Mouse (Mus musculus) heart, embryonic 13.5 days (tissue): ENCODE measurements around the gene Pik3cd. TPM values are rescaled to one million over a fixed set of nuclear protein-coding genes. Genes with fewer than 3 reads are reported as not detected.

Experiments used
- ATAC-seq: fragments of 200-750 bp; cut with Nextera tagmentation; 2 replicates; pipeline ENCODE4 v1.8.0; 2017; ENCODE audit warnings: moderate TSS enrichment; ENCODE audit not compliant: insufficient number of reproducible peaks, low FRiP score, low TSS enrichment; ENCODE audit errors: extremely low read depth
- H3K27ac ChIP-seq: fragments of 300-500 bp; sonication (generic); replicated peaks from 2 replicates; pipeline ENCODE4 v1.5.1; 2015; ENCODE audit warnings: moderate library complexity, mild to moderate bottlenecking, inconsistent platforms
- H3K27me3 ChIP-seq: fragments of 300-500 bp; sonication (generic); replicated peaks from 2 replicates; pipeline ENCODE4 v1.6.1; 2015; ENCODE audit warnings: mild to moderate bottlenecking, inconsistent platforms
- H3K36me3 ChIP-seq: fragments of 300-500 bp; sonication (generic); 2 replicates; pipeline ENCODE4 v1.6.1; 2015; ENCODE audit warnings: mild to moderate bottlenecking, inconsistent platforms
- H3K4me1 ChIP-seq: fragments of 300-500 bp; sonication (generic); 2 replicates; pipeline ENCODE4 v1.6.1; 2015; ENCODE audit warnings: inconsistent platforms
- H3K4me2 ChIP-seq: fragments of 300-500 bp; sonication (generic); 2 replicates; pipeline ENCODE4 v1.6.1; 2015; ENCODE audit warnings: inconsistent platforms, mild to moderate bottlenecking, moderate library complexity
- H3K4me3 ChIP-seq: fragments of 300-500 bp; sonication (generic); 2 replicates; pipeline ENCODE4 v1.5.1; 2015; ENCODE audit warnings: moderate library complexity, mild to moderate bottlenecking, inconsistent platforms
- H3K9ac ChIP-seq: fragments of 300-500 bp; sonication (generic); 2 replicates; pipeline ENCODE4 v1.6.1; 2015; ENCODE audit warnings: inconsistent platforms, mild to moderate bottlenecking, moderate library complexity
- H3K9me3 ChIP-seq: fragments of 300-500 bp; sonication (generic); 2 replicates; pipeline ENCODE4 v1.6.1; 2016; ENCODE audit warnings: inconsistent platforms
- WGBS: fragments of 180-500 bp; shearing (Covaris S2); methylation state at CpG from one replicate; pipeline ENCODE4 v1.1.7; 2015; ENCODE audit warnings: mixed read lengths; 5-methylcytosine and 5-hydroxymethylcytosine counted together
- polyA plus RNA-seq: library from polyadenylated mRNA; unstranded; fragments of >200 nt; fragmentation: Nextera tagmentation; extraction: Ambion mirVana; gene quantifications from 2 replicates; pipeline ENCODE4 v1.2.1, GENCODE M21; 2015

Pik3cd gene
- polyA plus RNA-seq, 1 experiment from 2014 or later: 3.0 TPM

DNA sequence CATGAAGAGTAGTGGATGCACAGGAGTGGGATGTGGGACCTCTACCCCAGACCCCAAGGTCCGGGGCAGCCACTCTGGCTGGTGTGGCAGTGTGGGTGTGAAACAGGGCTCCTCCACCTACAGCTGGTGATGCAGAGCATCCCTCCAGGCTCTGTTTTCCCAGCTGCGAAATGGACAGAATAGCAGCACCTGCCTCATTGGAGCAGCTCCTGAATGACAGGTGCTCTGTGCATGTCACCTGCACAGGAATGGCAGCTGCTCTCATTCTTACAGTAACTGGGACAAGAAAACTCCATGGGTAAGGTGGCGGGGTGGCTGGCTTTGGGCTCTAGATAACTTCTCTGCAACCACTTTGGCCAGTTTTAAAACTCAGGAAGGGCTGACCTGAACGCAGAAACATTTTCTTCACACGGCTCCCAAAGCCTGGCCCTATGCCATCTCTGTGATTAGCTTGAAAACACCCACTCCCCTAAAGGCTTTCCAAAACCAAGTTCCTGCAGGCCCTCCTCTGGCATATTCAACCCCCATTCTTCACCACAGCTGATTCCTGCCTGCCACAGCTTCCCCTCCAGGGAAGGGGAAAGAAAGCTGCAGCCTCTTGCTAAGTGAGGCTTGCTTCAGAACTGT lies 33.4 kb upstream of the Pik3cd start:
- peak overlapping the region; percentile 65 for H3K9ac ChIP-seq
- H3K36me3 ChIP-seq: peaks cover 11% of the 10 kb centered on the region
- H3K4me1 ChIP-seq: peaks cover 66% of the 10 kb centered on the region
- H3K27me3 ChIP-seq: no peaks in the 10 kb centered on the region
- H3K27ac ChIP-seq: peak overlapping the region; percentile 45
- 70% methylated on average over 5 of the region's 5 CpGs for WGBS
- no peak for ATAC-seq
- peak overlapping the region; percentile 91; the same call in 1 of the 2 replicates for H3K4me3 ChIP-seq
- no peaks in the 10 kb centered on the region for H3K9me3 ChIP-seq
- peak overlapping the region; percentile 97 for H3K4me2 ChIP-seq

DNA sequence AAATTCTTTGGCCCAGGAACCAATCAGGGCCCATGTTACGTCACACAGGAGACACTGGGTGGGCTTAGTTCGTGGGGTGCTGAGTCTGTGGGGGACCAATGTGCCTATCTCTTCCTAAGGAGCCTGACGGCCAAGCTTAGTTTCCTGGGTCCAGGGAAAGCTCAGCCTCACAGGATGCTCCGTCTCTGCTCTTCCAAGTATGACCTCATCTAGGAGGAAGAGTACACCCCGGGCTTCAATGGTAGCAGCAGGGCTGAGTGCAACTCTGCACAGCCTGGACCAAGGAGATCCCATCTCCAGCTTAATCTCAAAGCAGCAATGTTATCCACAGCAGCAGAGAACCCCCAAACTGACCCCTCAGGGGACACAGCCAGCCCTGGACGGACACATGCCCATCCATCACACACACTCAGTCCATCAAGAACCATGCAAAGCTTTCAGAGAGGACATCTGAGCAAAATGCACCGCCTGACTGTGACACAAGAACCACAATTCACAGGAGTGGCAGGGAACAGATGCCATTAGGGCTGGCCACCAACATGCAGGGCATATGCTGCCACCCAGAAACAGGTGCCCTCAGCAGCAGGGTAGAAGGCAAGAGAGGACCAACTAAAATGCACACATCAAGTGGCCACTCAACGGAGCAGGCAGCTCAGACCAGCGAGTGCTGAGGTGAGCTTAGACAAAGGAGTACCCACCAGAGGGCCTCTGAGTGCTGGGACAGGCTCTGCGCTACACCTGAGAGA lies 32.5 kb upstream of the Pik3cd start:
- no peak overlapping the region for H3K4me3 ChIP-seq
- WGBS: 72% methylated on average over 10 of the region's 10 CpGs
- H3K36me3 ChIP-seq: peaks cover 19% of the 10 kb centered on the region
- peak overlapping the region; percentile 65 for H3K9ac ChIP-seq
- H3K9me3 ChIP-seq: no peaks in the 10 kb centered on the region
- no peak overlapping the region for H3K27ac ChIP-seq
- H3K27me3 ChIP-seq: no peaks in the 10 kb centered on the region
- ATAC-seq: no peak
- peak overlapping the region; percentile 97; the same call in 1 of the 2 replicates for H3K4me2 ChIP-seq
- peaks cover 68% of the 10 kb centered on the region for H3K4me1 ChIP-seq

DNA sequence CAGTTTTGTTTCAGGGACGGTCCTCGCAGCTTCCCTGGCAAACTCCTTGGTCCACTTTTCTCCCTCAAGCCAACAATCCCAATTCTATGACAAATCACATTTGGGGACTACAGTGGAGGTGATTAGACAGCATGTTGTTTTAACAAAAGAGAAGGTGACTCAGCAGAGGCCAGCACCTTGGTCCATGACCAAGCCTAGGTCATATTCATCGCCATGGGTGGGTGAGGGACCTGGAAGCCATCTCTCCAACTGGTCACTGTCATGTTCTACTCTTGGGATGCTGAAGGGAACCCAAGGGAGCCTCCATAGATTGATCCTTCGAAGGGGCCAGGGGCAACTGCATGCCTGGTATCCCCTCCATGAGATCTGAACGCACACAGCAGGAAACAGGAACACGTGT lies 31.9 kb upstream of the Pik3cd start:
- Histone ChIP-seq H3K4me1 (peaks cover 68% of the 10 kb centered on the region), H3K4me2 (no peak overlapping the region), H3K36me3 (peaks cover 25% of the 10 kb centered on the region), H3K9me3 (no peaks in the 10 kb centered on the region), H3K4me3 (no peak overlapping the region), H3K9ac (no peak overlapping the region), H3K27me3 (no peaks in the 10 kb centered on the region), H3K27ac (peak overlapping the region; percentile 33; the same call in 1 of the 2 replicates)
- WGBS: 81% methylated on average over 6 of the region's 6 CpGs
- no peak for ATAC-seq

DNA sequence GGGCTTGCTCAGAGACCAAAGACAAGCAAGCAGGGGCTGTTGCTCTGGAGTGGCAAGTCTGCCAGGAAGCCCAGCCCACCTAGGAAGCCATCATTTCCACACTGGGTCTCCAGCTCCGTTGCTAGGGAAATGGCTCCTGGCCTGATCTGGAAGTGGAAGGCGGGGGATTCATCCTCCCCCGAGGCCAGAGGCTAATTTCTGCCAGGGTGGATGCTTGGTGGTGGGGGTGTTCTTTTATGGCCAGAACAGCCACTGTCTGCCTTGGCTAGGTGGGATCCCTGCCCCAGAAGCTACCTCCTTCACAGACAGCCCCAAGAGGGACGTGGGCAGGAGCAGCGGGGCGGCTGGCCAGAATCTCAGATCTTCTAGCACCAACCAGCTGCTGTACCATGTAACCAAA lies 31.4 kb upstream of the Pik3cd start:
- H3K27ac ChIP-seq: peak overlapping the region; percentile 33; the same call in 1 of the 2 replicates

DNA sequence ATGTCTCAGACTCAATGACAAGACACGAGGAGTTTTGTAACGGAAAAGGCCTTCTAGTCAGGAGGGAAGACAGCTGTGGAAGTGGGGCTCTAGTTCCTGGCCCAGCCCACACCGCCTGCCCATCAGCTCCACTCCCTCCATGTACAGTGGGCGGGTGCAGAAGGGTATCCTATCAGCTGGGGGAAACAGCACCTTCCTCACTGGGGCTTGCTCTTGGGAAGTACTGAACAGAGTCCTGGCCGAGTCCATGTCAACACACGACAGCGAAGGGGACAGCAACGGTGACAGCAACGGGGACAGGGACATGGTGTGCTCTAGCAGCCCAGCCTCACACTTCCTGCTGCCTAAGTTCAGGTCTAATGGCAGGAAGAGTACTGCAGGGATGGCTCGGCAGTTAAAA lies 30.4 kb upstream of the Pik3cd start:
- H3K27ac ChIP-seq: peak overlapping the region; percentile 32; the same call in 1 of the 2 replicates
- H3K9ac ChIP-seq: peak overlapping the region; percentile 33
- H3K4me2 ChIP-seq: 0 out of 2 replicates have a peak overlapping the region, but pooled peaks have one; percentile 3
- WGBS: 58% methylated on average over 10 of the region's 10 CpGs
- peaks cover 38% of the 10 kb centered on the region for H3K36me3 ChIP-seq
- H3K4me1 ChIP-seq: peaks cover 68% of the 10 kb centered on the region
- no peak overlapping the region for H3K4me3 ChIP-seq
- no peaks in the 10 kb centered on the region for H3K27me3 ChIP-seq
- H3K9me3 ChIP-seq: no peaks in the 10 kb centered on the region
- no peak for ATAC-seq

More for the DNA sequence above, 31.4 kb upstream of the Pik3cd start:
- H3K4me2 ChIP-seq: no peak overlapping the region
- H3K4me3 ChIP-seq: no peak overlapping the region
- 50% methylated on average over 6 of the region's 6 CpGs for WGBS
- no peak for ATAC-seq
- peaks cover 68% of the 10 kb centered on the region for H3K4me1 ChIP-seq
- H3K36me3 ChIP-seq: peaks cover 30% of the 10 kb centered on the region
- no peaks in the 10 kb centered on the region for H3K9me3 ChIP-seq
- H3K27me3 ChIP-seq: no peaks in the 10 kb centered on the region
- H3K9ac ChIP-seq: peak overlapping the region; percentile 29

DNA sequence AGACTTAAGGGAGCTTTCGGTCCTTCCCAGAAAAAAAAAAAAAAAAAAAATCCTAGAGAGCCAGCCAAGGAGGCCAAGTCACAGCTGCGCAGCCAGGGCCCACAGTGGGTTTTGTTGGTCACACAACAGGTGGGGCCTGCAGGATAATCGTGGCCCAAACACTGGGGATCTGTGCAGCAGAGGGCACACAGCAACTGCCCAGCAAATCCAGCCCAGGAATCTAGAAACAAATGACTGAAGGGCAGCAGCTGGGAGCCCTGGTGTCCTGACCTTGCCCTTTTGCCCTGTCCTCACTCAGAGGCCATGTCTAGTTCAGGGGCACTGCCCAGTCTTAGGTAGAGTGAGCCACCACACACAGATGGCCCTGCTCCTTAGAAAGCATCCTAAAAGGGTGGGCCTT lies 29.9 kb upstream of the Pik3cd start:
- Histone ChIP-seq H3K36me3 (peaks cover 43% of the 10 kb centered on the region), H3K9me3 (no peaks in the 10 kb centered on the region), H3K4me2 (no peak overlapping the region), H3K4me3 (no peak overlapping the region), H3K4me1 (peaks cover 68% of the 10 kb centered on the region), H3K9ac (peak overlapping the region; percentile 33), H3K27ac (peak overlapping the region; percentile 32; the same call in 1 of the 2 replicates), H3K27me3 (no peaks in the 10 kb centered on the region)
- no peak for ATAC-seq
- 96% methylated on average over 3 of the region's 3 CpGs for WGBS

DNA sequence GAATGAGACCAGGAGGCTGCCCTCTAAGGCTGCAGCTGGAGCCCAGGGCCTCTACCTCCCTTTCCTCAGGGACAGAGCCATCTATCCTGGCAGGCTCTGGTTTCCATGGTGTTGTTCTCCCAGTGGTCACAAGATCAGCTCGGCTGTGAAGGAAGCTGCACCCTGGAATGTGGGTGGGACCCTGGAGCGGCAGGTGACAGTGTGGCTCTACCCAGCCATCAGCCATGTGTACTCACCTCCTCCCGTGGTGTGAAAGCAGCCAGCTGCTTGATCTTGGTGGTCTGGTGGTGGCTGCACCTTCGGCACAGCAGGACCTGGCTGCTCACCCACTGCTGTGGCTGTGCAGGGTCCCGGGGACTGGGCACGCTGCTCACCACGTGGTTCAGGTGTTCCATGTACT lies 28.5 kb upstream of the Pik3cd start:
- no peak for ATAC-seq
- WGBS: 76% methylated on average over 7 of the region's 7 CpGs
- peaks cover 53% of the 10 kb centered on the region for H3K4me1 ChIP-seq
- peaks cover 58% of the 10 kb centered on the region for H3K36me3 ChIP-seq
- H3K9me3 ChIP-seq: no peaks in the 10 kb centered on the region
- H3K4me3 ChIP-seq: no peak overlapping the region
- H3K27me3 ChIP-seq: no peaks in the 10 kb centered on the region
- no peak overlapping the region; the same call in 1 of the 2 replicates for H3K27ac ChIP-seq
- no peak overlapping the region for H3K9ac ChIP-seq
- no peak overlapping the region for H3K4me2 ChIP-seq

DNA sequence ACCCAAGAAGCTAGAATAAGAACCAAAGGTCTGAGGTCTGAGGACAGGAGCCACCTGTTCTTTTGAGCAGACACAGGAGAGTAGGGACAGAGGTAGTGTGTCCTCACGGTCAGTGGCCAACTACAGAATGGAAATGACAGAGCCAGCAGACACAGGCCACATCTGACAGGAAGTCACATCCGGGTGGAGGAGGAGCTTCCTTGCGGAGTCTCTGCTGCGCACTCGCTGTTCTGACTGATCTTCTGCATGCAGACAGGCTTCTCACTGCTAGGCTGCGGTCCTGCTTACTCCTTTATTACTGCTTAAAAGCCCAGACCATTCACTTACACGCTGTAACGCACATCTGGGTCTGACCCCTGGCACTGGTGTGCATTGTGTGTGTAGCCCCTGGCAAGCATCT lies 26.4 kb upstream of the Pik3cd start:
- H3K36me3 ChIP-seq: peaks cover 76% of the 10 kb centered on the region
- H3K4me2 ChIP-seq: no peak overlapping the region
- ATAC-seq: no peak
- H3K9me3 ChIP-seq: no peaks in the 10 kb centered on the region
- peaks cover 43% of the 10 kb centered on the region for H3K4me1 ChIP-seq
- H3K27ac ChIP-seq: no peak overlapping the region
- 80% methylated on average over 8 of the region's 8 CpGs for WGBS
- H3K9ac ChIP-seq: no peak overlapping the region
- no peaks in the 10 kb centered on the region for H3K27me3 ChIP-seq
- H3K4me3 ChIP-seq: no peak overlapping the region

DNA sequence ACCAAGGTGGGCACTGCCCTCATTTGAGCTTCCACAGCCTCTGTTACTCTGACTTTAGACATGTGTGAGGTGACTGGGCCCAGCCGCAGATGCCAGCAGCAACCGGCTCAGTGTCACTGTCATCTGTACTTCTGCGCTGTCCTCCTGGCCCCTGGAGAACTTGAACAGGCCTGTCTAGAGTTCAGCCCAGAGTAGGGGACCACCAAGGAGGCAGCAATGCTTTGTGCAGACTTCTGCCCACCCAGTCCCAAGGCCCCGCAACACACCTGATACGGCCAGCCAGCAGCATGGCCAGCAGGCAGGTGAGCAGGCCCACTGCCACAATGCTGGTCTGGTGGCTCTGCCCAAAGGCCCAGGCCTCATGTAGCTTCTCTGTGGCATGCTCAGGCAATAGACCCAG lies 25.3 kb upstream of the Pik3cd start:
- no peak overlapping the region for H3K4me3 ChIP-seq
- H3K9me3 ChIP-seq: no peaks in the 10 kb centered on the region
- H3K27me3 ChIP-seq: no peaks in the 10 kb centered on the region
- H3K9ac ChIP-seq: no peak overlapping the region
- ATAC-seq: no peak
- H3K4me2 ChIP-seq: no peak overlapping the region
- H3K27ac ChIP-seq: no peak overlapping the region
- peaks cover 84% of the 10 kb centered on the region for H3K36me3 ChIP-seq
- peaks cover 32% of the 10 kb centered on the region for H3K4me1 ChIP-seq
- over 99% methylated on average over 5 of the region's 5 CpGs for WGBS

DNA sequence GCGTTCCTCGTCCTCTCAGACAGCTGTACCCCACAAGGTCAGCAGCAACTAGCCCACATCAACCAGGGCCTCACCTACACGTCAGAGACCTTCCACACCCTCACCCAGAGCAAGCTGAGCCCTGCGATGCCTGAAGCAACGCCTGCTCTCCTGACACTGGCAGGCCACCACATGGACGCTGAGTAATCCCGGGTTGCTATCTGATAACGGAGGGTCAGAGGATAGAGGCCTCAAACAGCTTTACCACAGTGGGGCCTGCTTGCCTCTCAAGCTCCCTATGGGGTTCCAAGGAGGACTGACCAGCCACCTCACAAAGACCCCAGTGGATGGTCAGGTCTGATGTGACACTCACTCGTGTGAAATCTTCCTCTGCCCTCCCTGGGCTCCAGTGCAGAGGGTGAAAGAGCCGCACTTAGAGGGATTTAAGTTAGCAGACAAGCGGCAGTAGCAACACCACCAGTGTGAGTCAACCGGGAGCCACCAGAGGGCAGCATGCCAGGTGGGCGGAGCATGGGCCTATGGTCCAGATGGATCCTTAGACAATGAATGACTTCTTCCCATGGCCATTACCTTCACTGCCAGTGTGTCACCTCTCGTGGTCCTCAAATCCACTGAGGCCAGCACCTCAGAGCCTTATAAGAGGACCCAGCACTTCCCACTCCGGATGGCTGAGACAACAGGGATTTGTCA lies 23.4 kb upstream of the Pik3cd start:
- no peak overlapping the region for H3K4me3 ChIP-seq
- H3K4me1 ChIP-seq: peaks cover 13% of the 10 kb centered on the region
- peaks cover 92% of the 10 kb centered on the region for H3K36me3 ChIP-seq
- H3K9ac ChIP-seq: peak overlapping the region; percentile 16; the same call in 1 of the 2 replicates
- no peak overlapping the region for H3K27ac ChIP-seq
- no peaks in the 10 kb centered on the region for H3K27me3 ChIP-seq
- H3K4me2 ChIP-seq: no peak overlapping the region
- H3K9me3 ChIP-seq: no peaks in the 10 kb centered on the region
- WGBS: 52% methylated on average over 15 of the region's 15 CpGs
- ATAC-seq: no peak

DNA sequence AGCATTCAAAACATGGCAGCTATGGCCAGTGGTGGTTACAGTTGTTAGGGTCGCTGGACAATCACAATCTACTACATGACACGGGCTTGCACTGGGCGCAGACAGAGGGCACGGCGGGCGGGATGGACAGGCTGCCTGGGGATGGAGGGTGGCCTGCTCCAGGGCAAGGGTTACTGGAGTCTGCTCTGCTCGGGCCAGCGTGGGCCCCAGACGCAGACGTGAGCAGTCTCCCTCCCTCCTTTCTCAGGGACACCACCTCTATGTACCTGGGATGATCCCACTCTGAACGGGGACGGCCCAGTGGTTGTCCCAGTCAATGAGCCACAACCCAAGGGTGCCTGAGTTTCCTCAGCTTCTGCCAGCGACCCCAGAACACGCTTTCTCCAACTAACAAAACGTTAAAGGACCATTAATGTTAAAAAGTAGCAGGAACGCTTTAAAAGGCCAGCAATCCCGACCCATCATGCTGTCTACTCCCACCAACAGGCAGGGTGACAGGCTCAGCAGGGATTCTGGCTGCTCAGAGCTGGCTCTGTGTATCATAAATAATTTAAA lies 22.6 kb upstream of the Pik3cd start:
- WGBS: 91% methylated on average over 17 of the region's 17 CpGs
- no peak overlapping the region for H3K4me2 ChIP-seq
- ATAC-seq: no peak
- H3K4me3 ChIP-seq: no peak overlapping the region
- H3K27ac ChIP-seq: no peak overlapping the region
- H3K4me1 ChIP-seq: peaks cover 11% of the 10 kb centered on the region
- H3K36me3 ChIP-seq: peaks cover 93% of the 10 kb centered on the region
- no peaks in the 10 kb centered on the region for H3K27me3 ChIP-seq
- no peaks in the 10 kb centered on the region for H3K9me3 ChIP-seq
- H3K9ac ChIP-seq: no peak overlapping the region
